Mouse (Mus musculus): ENCODE data around the gene Pax8.

Pax8 gene

GRCm38 (mm10) chr2:24460808-24461127 lies 14.6 kb downstream of the Pax8 start:
- no peak for DNase-seq (ENCODE audit: low read depth, low spot score)

DNA sequence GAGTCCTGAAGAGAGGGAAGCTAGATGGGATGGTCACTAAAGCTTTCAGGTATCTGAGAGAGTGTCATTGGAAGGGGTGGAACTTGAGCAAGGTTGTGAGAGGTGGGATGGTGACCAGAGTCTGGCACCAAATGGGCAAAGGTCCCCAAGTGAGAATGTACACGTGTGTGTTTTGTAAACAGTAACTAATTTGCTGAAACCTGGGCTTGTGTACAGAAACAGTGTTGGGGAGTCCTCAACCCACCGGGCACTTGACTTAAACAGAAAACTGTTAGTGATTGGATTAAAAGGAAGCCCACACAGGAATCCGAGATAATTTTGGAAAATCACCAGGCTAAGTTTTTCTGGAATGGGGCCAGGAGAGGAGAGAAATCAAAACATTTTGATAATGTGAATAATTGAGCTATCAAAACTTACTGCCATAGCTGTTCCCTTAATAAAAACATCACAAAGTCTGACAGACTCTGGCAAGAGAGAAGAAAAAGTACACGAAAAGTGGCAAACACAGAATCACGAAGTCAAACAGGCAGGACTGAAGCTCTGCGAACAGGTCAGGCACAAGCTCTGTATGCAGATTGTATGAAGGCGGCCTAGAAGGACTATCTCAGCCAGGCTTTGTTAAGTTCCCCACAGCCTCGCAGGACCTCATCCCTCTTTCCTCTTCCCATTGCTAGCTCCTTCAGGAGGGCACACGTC lies 15.1 kb downstream of the Pax8 start:
- no peak for DNase-seq (ENCODE audit: low read depth, low spot score)

- DNase-seq (ENCODE audit: low read depth, low spot score) = no peak
These were observed 18.6 kb downstream of the Pax8 start for GRCm38 (mm10) chr2:24456841-24457240.

DNA sequence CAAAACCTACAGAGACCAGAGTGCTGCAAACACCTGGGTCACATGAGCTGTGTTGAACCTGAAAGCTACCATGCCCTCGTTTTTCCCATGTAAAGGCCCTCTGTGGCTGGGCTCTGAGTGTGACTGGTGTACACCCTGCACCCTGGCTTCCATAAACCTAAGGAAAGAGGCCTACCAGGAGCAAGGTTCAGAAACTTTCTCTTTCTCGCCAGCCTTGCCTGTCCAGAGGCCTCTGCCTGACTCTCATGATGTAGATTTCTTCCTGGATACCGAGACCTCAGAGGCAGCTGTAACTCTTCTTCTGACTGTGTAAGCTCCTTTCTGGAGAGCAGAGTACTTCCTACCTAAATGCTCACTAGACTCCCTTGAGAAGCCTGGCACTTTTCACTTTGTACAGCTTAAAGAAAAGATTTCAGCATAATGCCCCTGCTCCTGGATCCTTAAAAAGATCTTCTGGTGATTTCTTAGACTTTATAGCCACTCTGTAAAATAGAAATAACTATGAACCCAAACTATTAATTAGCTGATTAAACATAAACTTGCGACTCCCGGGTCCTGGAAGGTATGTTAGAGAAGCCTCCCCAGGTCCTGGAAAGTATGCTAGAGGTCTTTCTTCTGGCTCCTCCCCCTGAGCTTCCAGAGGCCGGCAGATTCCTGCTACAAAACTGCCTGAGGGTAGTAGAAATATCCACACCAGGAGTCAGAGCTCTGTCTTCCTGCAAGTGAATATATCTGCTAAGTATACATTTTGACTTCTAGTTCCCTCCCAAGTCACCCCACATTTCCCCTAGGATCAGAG lies 20.1 kb downstream of the Pax8 start:
- no peak for DNase-seq (ENCODE audit: low read depth, low spot score)

- DNase-seq (ENCODE audit: low read depth, low spot score) = no peak
These were observed 20.9 kb downstream of the Pax8 start for GRCm38 (mm10) chr2:24454429-24455011.

DNA sequence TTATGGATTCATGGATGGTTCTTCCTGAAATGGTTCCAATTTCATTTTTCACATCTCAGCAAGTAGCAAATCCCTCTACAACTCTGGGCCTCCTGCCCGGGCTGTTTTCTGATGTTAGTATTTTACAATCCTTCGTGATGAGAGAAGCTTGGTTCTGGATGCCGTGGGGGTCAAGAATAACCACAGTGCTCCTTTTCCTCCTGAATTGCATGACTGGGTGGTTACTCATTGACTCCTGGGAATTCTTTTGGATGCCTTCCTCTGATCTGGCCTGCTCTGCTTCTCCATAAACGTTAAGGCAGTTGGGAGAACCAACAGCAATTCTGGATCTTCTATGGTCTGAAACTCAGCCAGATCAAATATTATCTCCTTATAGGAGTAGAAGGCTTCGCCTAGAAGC lies 22.2 kb downstream of the Pax8 start:
- DNase-seq (ENCODE audit: low read depth, low spot score) = no peak

GRCm38 (mm10) chr2:24449111-24449510 lies 26.3 kb downstream of the Pax8 start:
- DNase-seq (ENCODE audit: low read depth, low spot score) = no peak

- no peak for DNase-seq (ENCODE audit: low read depth, low spot score)
These were observed 32.1 kb downstream of the Pax8 start for GRCm38 (mm10) chr2:24443256-24443790.

- DNase-seq (ENCODE audit: low read depth, low spot score) = no peak
These were observed 33.0 kb downstream of the Pax8 start for GRCm38 (mm10) chr2:24442303-24442925.

DNA sequence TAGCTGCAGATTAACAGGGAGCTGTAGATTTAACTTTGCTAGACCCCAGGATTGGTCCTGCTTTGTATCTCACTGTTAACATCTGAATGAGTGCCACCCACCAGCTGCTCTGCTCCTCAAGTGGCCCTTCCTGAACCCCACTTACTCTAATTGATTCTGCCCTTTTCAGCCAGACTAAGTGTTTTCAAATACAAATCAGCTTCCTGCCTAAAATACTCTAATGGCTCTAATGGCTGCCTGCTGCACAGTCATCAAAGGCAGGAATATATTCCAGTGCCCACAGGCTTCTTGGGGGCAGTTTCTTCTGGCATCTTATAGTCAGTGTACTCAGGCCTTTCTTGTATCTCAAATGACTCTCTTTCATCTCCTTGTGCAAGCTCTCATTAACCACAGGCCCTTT lies 33.5 kb downstream of the Pax8 start:
- DNase-seq (ENCODE audit: low read depth, low spot score) = no peak

DNA sequence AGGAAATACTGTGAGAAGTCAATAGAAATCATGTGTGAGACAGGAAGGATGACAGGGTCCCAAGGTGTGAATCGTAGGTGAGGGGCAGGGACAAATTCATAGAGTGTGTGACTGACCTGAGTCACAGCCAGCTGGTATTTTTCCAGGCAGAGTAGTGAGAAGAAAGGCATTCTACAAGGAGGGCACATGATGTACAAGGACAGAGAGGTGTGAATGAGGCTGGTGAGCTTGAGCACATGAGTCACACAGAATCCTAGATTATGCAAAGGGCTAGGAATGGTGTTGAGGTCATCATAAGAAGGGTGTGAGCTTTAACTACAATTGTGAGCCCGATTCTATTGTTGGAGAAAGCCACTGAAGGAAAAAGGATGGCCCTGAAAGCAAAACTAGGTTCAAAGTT lies 35.3 kb downstream of the Pax8 start:
- DNase-seq (ENCODE audit: low read depth, low spot score) = no peak

- no peak for DNase-seq (ENCODE audit: low read depth, low spot score)
These were observed 39.7 kb downstream of the Pax8 start for GRCm38 (mm10) chr2:24435699-24436098.

DNA sequence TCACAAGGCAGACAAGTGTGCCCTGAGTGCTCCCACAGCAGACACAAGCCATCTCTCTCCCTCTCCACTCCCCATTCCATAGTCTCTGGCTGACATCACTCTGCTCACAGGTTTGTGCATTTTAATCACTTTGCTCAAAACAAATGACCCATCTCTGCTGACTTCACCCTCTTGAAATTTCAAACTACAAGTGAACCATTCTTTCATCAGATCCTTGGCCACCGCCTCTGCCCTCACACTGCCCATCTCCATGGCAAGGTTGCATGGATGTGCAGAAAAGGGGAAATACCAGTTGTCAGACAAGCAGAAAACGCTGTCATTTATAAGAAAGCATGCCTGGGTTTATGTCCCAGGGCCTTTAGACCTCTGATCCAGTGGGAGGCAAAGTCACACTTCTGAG lies 40.7 kb downstream of the Pax8 start:
- no peak for DNase-seq (ENCODE audit: low read depth, low spot score)

DNA sequence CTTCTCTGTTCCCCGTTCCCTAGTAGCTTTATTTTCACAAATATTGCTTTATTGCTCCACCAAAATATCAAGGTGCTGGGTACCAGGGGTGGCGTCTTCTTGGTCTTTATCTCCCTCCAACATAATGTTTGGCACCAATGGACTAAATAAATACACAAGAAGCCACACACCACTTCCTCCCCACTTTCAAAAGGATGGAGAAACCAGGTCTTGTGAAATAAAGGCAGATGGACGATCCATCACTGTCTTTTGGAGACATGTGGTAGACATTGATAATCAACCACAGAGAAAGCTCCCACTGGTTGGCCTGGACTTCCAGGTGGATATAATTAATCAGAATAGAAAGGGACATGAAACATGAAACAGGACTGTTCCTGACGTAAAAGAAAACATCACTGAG lies 45.6 kb downstream of the Pax8 start:
- no peak for DNase-seq (ENCODE audit: low read depth, low spot score)

GRCm38 (mm10) chr2:24427866-24428675 lies 47.3 kb downstream of the Pax8 start:
- no peak for DNase-seq (ENCODE audit: low read depth, low spot score)

DNA sequence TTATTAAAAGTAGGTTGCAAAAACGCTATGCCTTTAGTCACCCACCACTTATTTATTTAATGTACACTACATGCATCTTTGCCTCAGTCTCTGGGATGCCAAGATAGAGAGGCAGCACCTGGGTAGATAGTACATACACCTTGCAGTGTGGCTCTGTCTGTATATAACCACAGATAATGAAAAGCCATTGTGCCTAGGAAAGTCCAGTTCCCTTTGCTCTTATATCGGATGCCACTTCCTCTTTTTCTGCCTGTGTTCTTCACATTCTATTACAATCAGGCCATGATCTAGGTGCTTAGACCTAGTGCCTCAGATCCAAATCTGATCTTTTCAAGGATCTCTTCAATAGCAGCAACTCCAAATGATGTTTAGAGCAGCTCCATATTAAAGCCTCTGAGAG lies 49.8 kb downstream of the Pax8 start:
- no peak for DNase-seq (ENCODE audit: low read depth, low spot score)

- no peak for DNase-seq (ENCODE audit: low read depth, low spot score)
These were observed 52.6 kb downstream of the Pax8 start for GRCm38 (mm10) chr2:24422815-24423214.

DNA sequence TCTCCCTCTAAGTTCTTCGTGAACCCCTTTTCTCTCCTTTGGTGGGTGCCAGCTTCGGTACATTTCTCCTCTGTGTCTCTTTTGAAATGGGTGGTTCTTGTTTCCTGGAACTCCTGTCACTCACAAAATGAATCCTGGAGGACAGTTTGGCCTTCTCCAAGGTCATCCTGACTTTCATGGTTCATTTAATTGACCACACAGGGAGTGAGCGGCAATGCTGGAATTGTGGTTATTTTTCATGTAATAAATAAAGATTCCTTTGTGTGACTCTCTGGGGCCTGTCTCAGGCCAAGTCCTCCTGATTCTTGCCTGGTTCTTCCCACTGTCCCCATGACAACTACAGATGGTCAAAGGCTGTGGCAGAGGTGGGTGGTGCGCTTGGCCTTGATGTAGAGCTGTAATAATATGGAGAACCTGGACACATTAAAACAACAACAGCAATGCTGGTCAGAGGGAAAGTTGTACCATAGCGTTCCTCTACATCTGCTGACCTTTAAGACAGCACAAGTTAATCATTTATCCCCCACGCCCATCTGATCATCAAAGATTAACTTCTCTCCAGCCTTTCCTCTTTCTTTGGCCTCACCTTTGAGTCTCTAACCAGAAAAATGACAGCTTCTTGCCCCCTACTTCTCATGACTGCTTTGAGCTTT lies 54.1 kb downstream of the Pax8 start:
- no peak for DNase-seq (ENCODE audit: low read depth, low spot score)

- no peak for DNase-seq (ENCODE audit: low read depth, low spot score)
These were observed 57.8 kb downstream of the Pax8 start for GRCm38 (mm10) chr2:24417564-24417963.

DNA sequence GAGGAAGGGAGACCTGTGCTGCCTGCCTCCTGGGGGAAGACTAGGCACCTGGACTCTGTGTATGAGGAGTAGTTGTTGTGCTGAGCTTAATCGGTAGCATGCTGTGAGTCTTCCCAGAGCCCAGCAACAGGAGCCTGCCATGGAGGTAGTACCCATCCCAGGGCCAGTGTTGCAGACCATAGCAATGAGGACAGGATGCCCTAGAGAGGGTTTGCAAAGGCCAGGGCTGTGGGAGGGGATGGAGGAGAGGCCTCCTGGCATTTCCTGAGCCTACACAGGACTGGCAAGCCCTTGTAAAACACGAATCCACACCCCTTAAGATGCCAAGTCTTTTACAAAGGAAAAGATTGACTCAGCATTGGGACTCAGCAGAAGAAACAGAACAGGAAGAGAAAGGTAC lies 58.3 kb downstream of the Pax8 start:
- no peak for DNase-seq (ENCODE audit: low read depth, low spot score)

- DNase-seq (ENCODE audit: low read depth, low spot score) = no peak
These were observed 58.7 kb downstream of the Pax8 start for GRCm38 (mm10) chr2:24416668-24417067.

Measured in retina, adult 2 months (tissue).